Mouse (Mus musculus): ENCODE data around the gene Parg. TPM values are rescaled to one million over a fixed set of nuclear protein-coding genes. Genes with fewer than 3 reads are reported as not detected.

The Parg gene
- polyA plus RNA-seq, 1 experiment from 2014 or later, result 15.2 TPM

DNA sequence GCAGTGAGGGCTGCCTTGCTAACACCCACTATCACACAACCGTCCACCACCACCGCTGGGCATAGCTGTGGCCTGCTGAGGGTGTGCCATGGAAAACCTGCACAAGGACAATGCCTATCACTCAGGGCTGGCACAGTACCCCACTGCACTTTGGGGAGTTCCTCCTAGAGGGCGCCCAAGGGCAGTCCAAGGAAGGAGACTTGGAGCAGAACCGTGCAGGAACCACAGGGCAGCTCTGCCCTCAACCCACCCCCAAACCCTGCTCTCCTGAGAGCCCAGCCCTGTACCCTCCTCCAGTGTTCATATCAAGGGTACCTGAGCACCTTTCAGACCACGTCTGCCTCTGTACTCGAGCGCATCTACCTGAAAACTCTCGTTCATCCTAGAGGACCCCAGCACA lies 108.1 kb downstream of the Parg start:
- TF ChIP-seq EP300 (optimal IDR thresholded peaks at IDR 0.05) (no peak), CTCF (IDR thresholded peaks at IDR 0.05; ENCODE audit: low read depth) (peak; percentile 70)
- Histone ChIP-seq H3K27me3 (ENCODE audit: control insufficient read depth, insufficient read depth, low read length) (no peaks in the 10 kb centered on the region), H3K4me1 (replicated peaks; ENCODE audit: control insufficient read depth, insufficient read depth) (no peaks in the 10 kb centered on the region), H3K9ac (ENCODE audit: low read length) (no peak overlapping the region), H3K9me3 (ENCODE audit: control insufficient read depth, low read length) (no peaks in the 10 kb centered on the region), H3K27ac (replicated peaks) (no peak overlapping the region), H3K36me3 (ENCODE audit: control insufficient read depth, insufficient read depth, low read length) (no peaks in the 10 kb centered on the region), H3K4me3 (ENCODE audit: low read depth, low read length) (no peak overlapping the region), H3K4me2 (replicated peaks; ENCODE audit: low read depth) (no peak overlapping the region)
- peak; percentile 57 for DNase-seq (ENCODE audit: low spot score)
- ATAC-seq (ENCODE audit: low FRiP score, low TSS enrichment), result no peak
- WGBS, result 48% methylated on average over 8 of the region's 8 CpGs

GRCm38 (mm10) chr14:32311381-32312035 lies 109.8 kb downstream of the Parg start:
- DNase-seq (ENCODE audit: low spot score) (no peak), ATAC-seq (ENCODE audit: low FRiP score, low TSS enrichment) (no peak)
- no peak overlapping the region for H3K9ac ChIP-seq (ENCODE audit: low read length)
- WGBS, result 84% methylated on average over 2 of the region's 2 CpGs
- TF ChIP-seq CTCF (IDR thresholded peaks at IDR 0.05; ENCODE audit: low read depth) (no peak), EP300 (optimal IDR thresholded peaks at IDR 0.05) (no peak)
- no peak overlapping the region for H3K4me2 ChIP-seq (replicated peaks; ENCODE audit: low read depth)
- no peaks in the 10 kb centered on the region for H3K9me3 ChIP-seq (ENCODE audit: control insufficient read depth, low read length)
- no peaks in the 10 kb centered on the region for H3K4me1 ChIP-seq (replicated peaks; ENCODE audit: control insufficient read depth, insufficient read depth)
- H3K27me3 ChIP-seq (ENCODE audit: control insufficient read depth, insufficient read depth, low read length), result no peaks in the 10 kb centered on the region
- no peak overlapping the region for H3K27ac ChIP-seq (replicated peaks)
- H3K36me3 ChIP-seq (ENCODE audit: control insufficient read depth, insufficient read depth, low read length), result no peaks in the 10 kb centered on the region
- no peak overlapping the region for H3K4me3 ChIP-seq (ENCODE audit: low read depth, low read length)

- no peak overlapping the region for H3K27ac ChIP-seq (replicated peaks)
- 11% methylated on average over 4 of the region's 4 CpGs for WGBS
- no peak for DNase-seq (ENCODE audit: low spot score)
- no peak overlapping the region for H3K4me3 ChIP-seq (ENCODE audit: low read depth, low read length)
- no peaks in the 10 kb centered on the region for H3K9me3 ChIP-seq (ENCODE audit: control insufficient read depth, low read length)
- ATAC-seq (ENCODE audit: low FRiP score, low TSS enrichment), result no peak
- no peaks in the 10 kb centered on the region for H3K27me3 ChIP-seq (ENCODE audit: control insufficient read depth, insufficient read depth, low read length)
- H3K36me3 ChIP-seq (ENCODE audit: control insufficient read depth, insufficient read depth, low read length), result no peaks in the 10 kb centered on the region
- no peak overlapping the region for H3K4me2 ChIP-seq (replicated peaks; ENCODE audit: low read depth)
- no peak overlapping the region for H3K9ac ChIP-seq (ENCODE audit: low read length)
- no peaks in the 10 kb centered on the region for H3K4me1 ChIP-seq (replicated peaks; ENCODE audit: control insufficient read depth, insufficient read depth)
- TF ChIP-seq CTCF (IDR thresholded peaks at IDR 0.05; ENCODE audit: low read depth), result no peak
- TF ChIP-seq EP300 (optimal IDR thresholded peaks at IDR 0.05), result no peak
Measured at GRCm38 (mm10) chr14:32317822-32318221, 116.1 kb downstream of the Parg start.

DNA sequence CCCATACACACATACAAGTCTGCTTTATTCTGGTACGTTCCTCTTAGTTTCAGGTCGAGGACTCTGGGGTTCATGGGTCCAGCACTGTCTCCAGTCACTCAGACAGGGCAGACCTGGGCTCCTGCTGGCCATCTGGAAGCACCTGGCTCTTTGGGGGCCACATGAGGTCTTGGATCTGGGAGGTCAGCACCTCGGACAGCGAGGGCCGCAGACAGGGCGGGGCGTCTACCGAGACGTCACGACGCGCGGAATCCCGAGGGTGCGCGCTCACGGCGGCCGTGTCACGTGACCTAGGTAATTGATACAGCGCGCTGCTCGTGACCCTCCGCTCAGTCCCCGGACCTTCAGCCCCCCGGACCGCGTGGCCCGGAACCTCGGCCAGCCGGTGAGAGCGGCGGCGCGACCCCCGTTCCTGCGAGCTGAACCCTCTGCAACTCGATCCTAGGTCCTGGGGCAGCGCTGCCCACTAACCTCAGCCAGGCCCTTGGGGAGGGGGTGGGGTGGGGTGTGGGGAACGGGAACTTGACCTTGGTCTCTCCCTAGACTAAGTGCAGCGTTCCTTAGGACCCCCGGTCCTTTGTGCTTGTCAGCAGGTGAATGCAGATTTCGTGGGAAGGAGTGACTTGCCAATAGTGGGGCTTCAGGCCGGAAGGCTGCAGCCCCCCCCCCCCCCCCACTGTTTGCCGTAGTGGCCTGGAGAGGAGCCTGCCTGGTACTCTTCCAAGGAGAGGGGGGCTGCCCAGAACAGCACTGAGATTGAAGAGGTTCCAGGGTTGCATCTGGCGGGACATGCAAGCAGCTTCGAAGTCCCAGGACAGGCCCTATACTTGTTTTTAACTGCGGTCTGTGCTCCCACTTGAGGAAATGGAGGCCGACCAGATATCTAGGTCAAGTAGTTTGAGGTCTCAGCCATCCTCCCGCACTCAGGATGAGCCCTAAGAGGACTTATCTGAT lies 120.3 kb downstream of the Parg start, which contains the start of gene Ogdhl:
Ogdhl (plus strand) TSS at position 288 of the 954 bp plus-strand sequence.
- no peak within 1 kb of the TSS for H3K27ac ChIP-seq (replicated peaks)
- H3K4me2 ChIP-seq (replicated peaks; ENCODE audit: low read depth), result peak within 1 kb of the TSS; percentile 80
- 3% methylated on average over 48 of the region's 50 CpGs for WGBS
- no peak within 1 kb of the TSS for H3K9ac ChIP-seq (ENCODE audit: low read length)
- H3K9me3 ChIP-seq (ENCODE audit: control insufficient read depth, low read length), result no peaks in the 10 kb centered on the region
- H3K4me3 ChIP-seq (ENCODE audit: low read depth, low read length), result peak within 1 kb of the TSS; percentile 61
- DNase-seq (ENCODE audit: low spot score), result peak; percentile 84
- H3K27me3 ChIP-seq (ENCODE audit: control insufficient read depth, insufficient read depth, low read length), result no peaks in the 10 kb centered on the region
- H3K36me3 ChIP-seq (ENCODE audit: control insufficient read depth, insufficient read depth, low read length), result no peaks in the 10 kb centered on the region
- ATAC-seq (ENCODE audit: low FRiP score, low TSS enrichment), result peak; percentile 84
- TF ChIP-seq CTCF (IDR thresholded peaks at IDR 0.05; ENCODE audit: low read depth) (no peak), EP300 (optimal IDR thresholded peaks at IDR 0.05) (no peak)
- H3K4me1 ChIP-seq (replicated peaks; ENCODE audit: control insufficient read depth, insufficient read depth), result no peaks in the 10 kb centered on the region

- Histone ChIP-seq H3K4me2 (replicated peaks; ENCODE audit: low read depth) (no peak overlapping the region), H3K4me3 (ENCODE audit: low read depth, low read length) (no peak overlapping the region), H3K9me3 (ENCODE audit: control insufficient read depth, low read length) (no peaks in the 10 kb centered on the region), H3K36me3 (ENCODE audit: control insufficient read depth, insufficient read depth, low read length) (no peaks in the 10 kb centered on the region), H3K4me1 (replicated peaks; ENCODE audit: control insufficient read depth, insufficient read depth) (no peaks in the 10 kb centered on the region), H3K27me3 (ENCODE audit: control insufficient read depth, insufficient read depth, low read length) (no peaks in the 10 kb centered on the region), H3K27ac (replicated peaks) (no peak overlapping the region), H3K9ac (ENCODE audit: low read length) (no peak overlapping the region)
- ATAC-seq (ENCODE audit: low FRiP score, low TSS enrichment), result no peak
- DNase-seq (ENCODE audit: low spot score), result no peak
- TF ChIP-seq CTCF (IDR thresholded peaks at IDR 0.05; ENCODE audit: low read depth), result no peak
- TF ChIP-seq EP300 (optimal IDR thresholded peaks at IDR 0.05), result no peak
- WGBS, result 89% methylated on average over 5 of the region's 5 CpGs
Measured at GRCm38 (mm10) chr14:32323221-32323620, 121.5 kb downstream of the Parg start.

Measured in stomach, postnatal 0 days (tissue).